Mouse (Mus musculus): ENCODE results near the gene Aldoc.

Gene Aldoc

DNA sequence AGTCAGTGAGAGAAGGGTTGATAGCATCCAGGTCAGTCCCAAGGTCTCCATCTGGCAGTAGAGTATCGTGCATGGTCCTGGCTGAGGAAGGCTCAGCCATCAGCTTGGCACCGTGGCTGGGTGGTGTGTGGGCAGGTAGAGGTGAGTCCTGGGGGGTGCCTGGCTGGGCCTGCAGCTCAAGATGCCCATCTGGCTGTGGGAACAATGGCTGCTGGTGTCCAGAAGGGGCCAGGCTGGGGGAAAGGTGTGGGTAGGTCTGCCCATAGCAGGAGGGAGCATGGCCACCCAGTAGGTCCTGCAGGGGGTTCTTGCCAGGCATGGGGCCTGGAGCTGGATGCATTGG is 38.0 kb downstream of the Aldoc start:
- in situ Hi-C loops (cut with MboI, MseI): no loop called here

DNA sequence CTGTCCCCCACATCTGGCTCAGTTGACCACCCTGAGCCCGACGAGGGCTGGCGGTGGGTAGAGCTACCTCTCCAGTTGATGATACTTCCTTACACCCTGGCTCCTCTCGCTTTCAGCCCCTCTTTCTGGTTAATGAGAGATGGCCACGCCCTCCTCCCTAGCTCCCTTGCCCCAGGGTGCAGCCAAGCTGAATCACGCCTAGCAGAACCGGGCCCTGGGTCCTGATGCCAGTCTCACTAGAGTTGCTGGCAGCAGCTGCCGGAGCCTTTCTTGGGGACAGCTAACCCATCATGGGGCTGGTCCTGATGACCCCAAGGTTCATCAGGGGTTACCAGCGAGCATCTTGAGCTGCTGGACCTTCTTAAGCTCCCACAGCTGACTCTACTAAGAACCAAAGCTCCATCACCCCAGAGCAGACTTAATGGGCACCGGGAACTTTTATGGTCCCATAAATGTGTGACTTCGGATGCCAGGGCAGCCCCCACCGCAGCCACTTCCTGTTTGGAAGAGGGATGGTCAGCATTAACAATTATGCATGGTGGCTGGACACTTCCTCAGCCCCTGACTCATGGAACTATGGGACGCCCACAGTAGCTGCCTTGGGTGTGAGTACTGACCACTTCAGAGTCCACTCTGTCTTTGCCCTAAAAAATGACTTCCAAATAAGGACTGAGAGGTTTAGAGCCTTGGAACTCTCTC is 40.7 kb downstream of the Aldoc start:
- in situ Hi-C loops (cut with MboI, MseI): no loop called here

DNA sequence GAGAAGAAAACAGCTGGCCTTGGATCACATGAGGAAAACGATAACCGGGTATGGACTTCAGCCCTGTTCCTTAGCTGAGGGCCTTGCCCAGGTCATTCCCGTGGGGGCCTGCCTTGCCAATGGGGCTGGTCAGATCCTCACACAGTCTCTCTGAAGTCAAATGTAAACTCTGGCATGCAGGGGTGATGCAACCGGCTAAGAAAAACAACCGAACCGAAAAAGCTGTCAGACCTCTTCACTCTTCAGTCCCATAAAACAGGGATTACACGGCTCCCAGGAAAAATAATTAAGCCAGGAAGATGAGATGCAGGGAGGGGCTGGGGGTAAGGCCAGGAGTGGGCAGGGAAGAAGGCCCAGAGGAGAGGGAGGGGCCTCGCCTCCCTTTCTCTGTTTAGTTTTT is 41.3 kb downstream of the Aldoc start:
- in situ Hi-C loops (cut with MboI, MseI): no loop called here

DNA sequence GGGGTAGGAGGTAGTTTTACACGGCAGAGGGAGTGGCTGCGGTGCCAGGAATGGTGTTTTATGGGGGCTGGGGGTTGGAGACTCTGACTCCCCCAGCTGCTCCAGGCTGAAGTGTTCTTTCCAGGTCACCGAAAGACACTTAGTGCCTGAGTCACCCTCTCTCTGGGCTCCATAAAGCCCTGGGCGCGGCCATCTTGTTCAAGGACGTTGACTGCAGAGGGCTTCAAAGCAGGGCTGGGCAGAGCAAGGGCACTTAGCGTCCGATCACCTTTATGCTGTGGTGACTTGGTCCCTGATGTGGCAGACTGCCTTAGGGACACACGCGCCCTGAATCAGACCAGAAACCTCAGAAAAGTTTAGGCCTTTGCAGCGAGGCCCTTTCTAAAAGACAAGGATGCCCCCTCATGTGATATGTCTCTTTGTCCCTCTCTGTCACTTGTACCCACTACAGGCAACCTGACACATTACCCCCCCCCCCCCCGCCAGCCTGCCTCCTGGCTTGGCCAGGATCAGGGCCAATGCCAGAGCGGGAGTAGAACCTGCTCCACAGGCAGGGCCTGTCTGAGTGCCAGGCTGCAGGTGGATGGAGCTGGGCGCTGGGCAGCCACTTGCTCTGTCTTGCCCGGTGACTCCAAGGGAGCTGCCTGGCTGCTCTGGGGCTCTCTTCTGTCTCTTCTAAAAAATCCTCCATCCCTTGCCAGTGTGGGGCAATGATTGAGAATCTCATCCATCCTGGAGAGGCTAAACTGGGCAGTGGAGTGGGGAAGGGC is 44.9 kb downstream of the Aldoc start:
- in situ Hi-C loops (cut with MboI, MseI): loop anchor here (5.0 kb wide), 2 partner anchors 35 to 65 kb away; no protein-coding TSS in a partner anchor

DNA sequence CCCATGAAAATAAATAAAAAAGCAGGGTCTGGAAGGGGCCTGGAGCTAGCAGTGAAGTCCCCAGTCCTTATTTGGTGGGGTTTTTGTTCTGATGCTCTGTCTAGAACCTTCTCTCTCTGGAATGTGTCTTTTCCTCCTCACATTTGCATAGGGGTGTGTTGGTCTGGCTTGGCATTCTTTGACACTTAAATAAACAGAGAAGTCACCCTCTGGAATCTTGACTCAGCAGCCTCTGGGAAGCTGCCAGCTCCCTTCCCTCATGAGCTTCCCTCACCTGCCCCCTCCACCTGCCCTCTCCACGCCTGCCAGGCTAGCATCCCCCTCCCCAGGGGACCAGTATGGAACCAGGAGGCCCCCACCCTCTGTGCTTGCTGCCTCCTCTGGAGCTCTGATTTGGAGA is 47.6 kb downstream of the Aldoc start:
- in situ Hi-C loops (cut with MboI, MseI): no loop called here

DNA sequence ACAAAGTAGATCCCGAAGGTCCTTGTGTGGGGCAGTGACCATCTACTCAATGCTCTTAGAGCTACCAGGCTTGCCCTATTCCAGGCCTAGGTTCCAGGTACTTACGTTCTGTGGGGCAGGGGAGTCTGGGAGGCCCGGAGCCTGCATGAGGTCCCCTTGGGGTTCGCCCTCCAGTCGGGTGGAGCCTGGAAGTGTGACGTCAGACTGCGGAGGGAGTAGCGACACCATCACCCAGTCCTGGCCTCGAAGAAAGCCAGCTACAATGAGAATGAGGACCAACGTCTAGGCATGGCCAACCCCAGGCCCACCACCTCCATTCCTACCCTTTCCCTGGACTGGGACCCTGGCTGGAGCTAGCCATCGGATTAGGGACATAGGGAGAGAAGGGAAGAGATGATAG is 48.9 kb downstream of the Aldoc start:
- in situ Hi-C loops (cut with MboI, MseI): no loop called here

DNA sequence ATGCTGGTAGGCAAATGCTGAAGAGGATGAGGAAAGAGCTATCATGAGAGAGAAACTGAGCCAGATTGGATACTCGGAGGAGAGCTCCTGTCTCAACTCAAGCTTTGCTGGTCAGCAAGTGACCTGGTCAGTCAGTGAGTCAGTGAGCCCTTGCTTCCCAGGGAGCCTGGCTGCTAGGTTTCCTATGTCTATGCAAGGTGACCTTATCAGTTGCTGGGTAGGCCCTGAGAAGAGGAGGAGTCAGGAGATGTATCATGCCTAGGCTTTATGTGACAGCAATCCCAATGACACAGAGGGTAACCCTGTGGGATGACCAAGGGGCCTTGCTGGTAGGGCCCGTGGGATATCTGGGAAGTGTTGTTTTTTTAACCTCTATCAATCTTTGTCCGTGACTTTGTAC is 49.4 kb downstream of the Aldoc start:
- in situ Hi-C loops (cut with MboI, MseI): no loop called here

DNA sequence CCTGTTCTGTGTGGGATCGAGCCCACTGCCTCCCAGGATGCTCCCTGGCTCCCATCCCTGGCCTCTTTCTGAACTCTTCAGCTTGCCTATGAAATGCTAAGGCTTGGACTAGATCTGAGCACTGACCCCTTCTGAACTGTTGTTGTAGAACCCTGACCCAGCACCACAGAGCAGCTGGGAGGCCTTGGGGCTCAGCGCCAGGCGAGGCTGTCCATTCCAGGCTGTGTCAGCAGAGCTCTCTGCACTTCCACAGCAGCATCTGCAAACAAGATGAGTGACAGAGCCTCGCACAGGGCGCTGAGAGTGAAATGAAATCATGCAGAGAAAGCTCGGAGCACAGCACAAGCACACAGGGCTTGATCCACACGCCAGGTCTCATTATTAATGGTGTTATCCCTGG is 49.8 kb downstream of the Aldoc start:
- in situ Hi-C loops (cut with MboI, MseI): no loop called here

DNA sequence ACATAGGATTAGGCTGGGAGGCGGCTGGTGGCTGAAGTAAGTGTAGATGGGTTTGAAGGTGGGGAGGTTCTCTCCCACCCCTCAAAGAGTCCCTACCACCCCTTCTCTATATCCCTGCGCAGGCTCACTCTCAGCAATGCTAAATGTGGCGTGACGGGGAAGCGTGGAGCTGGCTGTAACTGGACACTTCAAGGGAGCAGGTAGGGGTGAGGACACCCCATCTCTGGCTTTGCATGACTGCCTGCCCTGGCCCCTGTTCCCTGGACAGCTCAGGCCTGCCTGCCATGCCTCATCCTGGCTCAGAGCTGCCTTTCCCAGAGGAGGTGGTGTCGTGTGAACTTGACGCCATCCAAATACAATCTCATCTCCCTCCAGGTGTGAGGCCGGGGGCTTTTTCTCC is 51.4 kb downstream of the Aldoc start:
- in situ Hi-C loops (cut with MboI, MseI): no loop called here

Measured in regulatory T cell (primary cell).